Mouse (Mus musculus) kidney, adult 2 months (tissue): ENCODE measurements around the gene Lsm7.

Experiments used
- CTCF ChIP-seq: fragments of 200-500 bp; conservative IDR thresholded peaks from 2 replicates; pipeline ENCODE4 v1.5.1; 2011; ENCODE audit warnings: low read depth, mild to moderate bottlenecking, control low read depth, low read length, moderate library complexity, mixed read lengths; ENCODE audit not compliant: insufficient read depth, insufficient read length
- POLR2A ChIP-seq: fragments of 200-500 bp; IDR thresholded peaks from one replicate; pipeline ENCODE4 v1.6.1; 2011; ENCODE audit warnings: low read depth, low read length, control low read depth

DNA sequence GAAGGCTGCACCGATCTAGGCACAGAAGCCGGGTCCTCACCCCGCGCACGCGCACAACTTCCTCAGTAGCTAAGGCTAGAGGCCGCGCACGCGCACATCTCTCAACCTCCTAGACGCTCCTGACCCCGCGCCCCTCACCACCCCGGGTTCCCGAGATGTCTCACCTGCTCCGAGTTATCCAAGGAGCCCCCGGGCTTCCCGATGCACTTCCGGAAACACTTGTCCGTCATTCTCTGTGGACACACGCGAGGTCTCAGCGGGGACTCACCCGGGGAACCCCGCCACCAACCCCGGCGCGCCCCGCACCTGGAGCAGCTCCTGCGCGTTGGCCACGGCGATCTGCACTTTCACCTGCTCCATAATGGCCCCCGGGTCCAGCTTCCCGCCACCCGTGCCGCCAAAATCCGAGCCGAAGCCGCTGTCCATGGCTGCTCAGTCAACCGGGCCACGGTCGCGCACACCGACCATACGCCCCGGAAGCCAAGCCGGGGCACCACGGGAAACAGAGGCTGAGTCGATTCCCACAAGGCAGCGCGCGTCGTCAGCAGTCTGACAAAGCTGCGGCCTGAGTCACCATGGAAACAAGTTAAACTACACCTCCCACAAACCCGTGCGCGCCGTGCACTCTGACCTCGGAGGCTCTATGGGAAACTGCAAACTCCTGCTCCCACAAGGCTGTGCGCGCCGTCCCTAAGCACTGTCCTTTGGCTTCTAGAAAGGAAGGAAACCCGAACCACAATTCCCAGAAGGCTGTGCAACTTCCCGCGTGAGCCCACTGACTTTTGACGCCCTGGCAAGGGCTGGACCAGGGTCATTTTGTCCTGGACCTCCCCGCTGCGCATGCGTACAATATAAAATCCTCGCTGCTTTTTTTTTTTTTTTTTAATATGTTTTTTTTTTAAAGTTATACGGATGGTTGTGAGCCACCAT lies 45.6 kb upstream of the Lsm7 start, which contains the start of gene Timm13:
- no peak for TF ChIP-seq CTCF
- peak; percentile 42 for TF ChIP-seq POLR2A
